Mouse (Mus musculus) erythroblast, embryonic 14.5 days (primary cell): ENCODE data around the gene Pes1. TPM values are rescaled to one million over a fixed set of nuclear protein-coding genes. Genes with fewer than 3 reads are reported as not detected.
"Not testable (repeated sequence)": the region's sequence is repeated elsewhere in the genome, so short reads cannot be mapped to it uniquely, and the experiment has no call there.

ENCODE experiments used
- H3K27me3 ChIP-seq: 2 replicates; pipeline ENCODE4 v1.6.1; 2012; ENCODE audit warnings: inconsistent platforms; ENCODE audit not compliant: control insufficient read depth
- H3K36me3 ChIP-seq: 2 replicates; pipeline ENCODE4 v1.6.1; 2012; ENCODE audit warnings: mild to moderate bottlenecking, inconsistent platforms; ENCODE audit not compliant: control insufficient read depth
- H3K4me1 ChIP-seq: 2 replicates; pipeline ENCODE4 v1.6.1; 2012; ENCODE audit warnings: inconsistent platforms; ENCODE audit not compliant: control insufficient read depth
- H3K4me3 ChIP-seq: replicated peaks from 2 replicates; pipeline ENCODE3; 2012; ENCODE audit warnings: moderate library complexity, mild to moderate bottlenecking, inconsistent platforms
- H3K9me3 ChIP-seq: 2 replicates; pipeline ENCODE4 v1.6.1; 2012; ENCODE audit warnings: low read length, inconsistent platforms, mixed read lengths; ENCODE audit not compliant: control insufficient read depth
- GATA1 ChIP-seq: IDR thresholded peaks from 2 replicates; pipeline ENCODE4 v1.6.1; 2012; ENCODE audit warnings: low read length, inconsistent platforms, mixed read lengths
- TAL1 ChIP-seq: IDR thresholded peaks from 3 replicates; pipeline ENCODE4 v1.6.1; 2012; ENCODE audit warnings: low read length, inconsistent platforms, mixed read lengths
- polyA plus RNA-seq: library from polyadenylated mRNA; stranded (reverse); fragments of >175 nt; gene quantifications from 2 replicates; pipeline ENCODE4 v1.2.3, GENCODE M21; 2012

Pes1 gene
- polyA plus RNA-seq, 1 experiment = 1.3 TPM

GRCm38 (mm10) chr11:3995511-3995910, 31.7 kb downstream of the Pes1 start:
- Histone ChIP-seq H3K4me1 (no peaks in the 10 kb centered on the region; the same call in 1 of the 2 replicates), H3K36me3 (no peaks in the 10 kb centered on the region), H3K27me3 (peaks cover 32% of the 10 kb centered on the region), H3K4me3 (no peak overlapping the region), H3K9me3 (no peaks in the 10 kb centered on the region; the same call in 1 of the 2 replicates)
- TF ChIP-seq GATA1 (no peak), TAL1 (no peak)

- TF ChIP-seq TAL1 (no peak), GATA1 (no peak)
- H3K4me1 ChIP-seq = no peaks in the 10 kb centered on the region; the same call in 1 of the 2 replicates
- H3K27me3 ChIP-seq = peaks cover 32% of the 10 kb centered on the region
- H3K9me3 ChIP-seq = no peaks in the 10 kb centered on the region; the same call in 1 of the 2 replicates
- H3K4me3 ChIP-seq = no peak overlapping the region
- no peaks in the 10 kb centered on the region for H3K36me3 ChIP-seq
Measured at GRCm38 (mm10) chr11:3996840-3997239, 33.1 kb downstream of the Pes1 start.

- H3K27me3 ChIP-seq = peaks cover 32% of the 10 kb centered on the region
- TF ChIP-seq TAL1 = no peak
- no peak for TF ChIP-seq GATA1
- H3K36me3 ChIP-seq = no peaks in the 10 kb centered on the region
- no peaks in the 10 kb centered on the region; the same call in 1 of the 2 replicates for H3K4me1 ChIP-seq
- H3K4me3 ChIP-seq = no peak overlapping the region
- H3K9me3 ChIP-seq = no peaks in the 10 kb centered on the region; the same call in 1 of the 2 replicates
Measured at GRCm38 (mm10) chr11:3997978-3998720, 34.4 kb downstream of the Pes1 start.

- TF ChIP-seq GATA1 = no peak
- no peak for TF ChIP-seq TAL1
- Histone ChIP-seq H3K9me3 (no peaks in the 10 kb centered on the region; the same call in 1 of the 2 replicates), H3K27me3 (peaks cover 32% of the 10 kb centered on the region), H3K4me1 (no peaks in the 10 kb centered on the region; the same call in 1 of the 2 replicates), H3K4me3 (no peak overlapping the region), H3K36me3 (no peaks in the 10 kb centered on the region)
Measured at GRCm38 (mm10) chr11:3999547-3999946, 35.8 kb downstream of the Pes1 start.

GRCm38 (mm10) chr11:4001603-4002002, 37.8 kb downstream of the Pes1 start:
- H3K4me3 ChIP-seq = no peak overlapping the region
- no peaks in the 10 kb centered on the region for H3K36me3 ChIP-seq
- H3K27me3 ChIP-seq = peaks cover 32% of the 10 kb centered on the region
- no peak for TF ChIP-seq TAL1
- TF ChIP-seq GATA1 = no peak
- no peaks in the 10 kb centered on the region; the same call in 1 of the 2 replicates for H3K4me1 ChIP-seq
- no peaks in the 10 kb centered on the region; the same call in 1 of the 2 replicates for H3K9me3 ChIP-seq

GRCm38 (mm10) chr11:4005220-4005805, 41.5 kb downstream of the Pes1 start:
- no peak overlapping the region for H3K4me3 ChIP-seq
- H3K36me3 ChIP-seq = no peaks in the 10 kb centered on the region
- H3K27me3 ChIP-seq = no peaks in the 10 kb centered on the region
- TF ChIP-seq GATA1 (no peak), TAL1 (no peak)
- H3K4me1 ChIP-seq = no peaks in the 10 kb centered on the region
- H3K9me3 ChIP-seq = no peaks in the 10 kb centered on the region

GRCm38 (mm10) chr11:4006462-4006861, 42.7 kb downstream of the Pes1 start:
- no peaks in the 10 kb centered on the region for H3K27me3 ChIP-seq
- no peak for TF ChIP-seq GATA1
- TF ChIP-seq TAL1 = no peak
- no peaks in the 10 kb centered on the region for H3K4me1 ChIP-seq
- no peak overlapping the region for H3K4me3 ChIP-seq
- no peaks in the 10 kb centered on the region for H3K9me3 ChIP-seq
- H3K36me3 ChIP-seq = no peaks in the 10 kb centered on the region

GRCm38 (mm10) chr11:4012616-4013015, 48.8 kb downstream of the Pes1 start:
- no peaks in the 10 kb centered on the region for H3K36me3 ChIP-seq
- no peaks in the 10 kb centered on the region for H3K4me1 ChIP-seq
- TF ChIP-seq TAL1 (no peak), GATA1 (no peak)
- H3K9me3 ChIP-seq = 0 out of 2 replicates have a peak, but pooled peaks cover 4% of the 10 kb centered on the region
- H3K4me3 ChIP-seq = no peak overlapping the region
- no peaks in the 10 kb centered on the region for H3K27me3 ChIP-seq

- H3K27me3 ChIP-seq, H3K4me3 ChIP-seq, H3K36me3 ChIP-seq, H3K4me1 ChIP-seq, H3K9me3 ChIP-seq: not testable (repeated sequence)
Measured at GRCm38 (mm10) chr11:4015796-4016195, 52.0 kb downstream of the Pes1 start.

- not testable (repeated sequence) for H3K36me3 ChIP-seq, H3K4me3 ChIP-seq, H3K9me3 ChIP-seq, H3K4me1 ChIP-seq, H3K27me3 ChIP-seq
Measured at GRCm38 (mm10) chr11:4022111-4022510, 58.3 kb downstream of the Pes1 start.
